30 mouse cellular contexts compared by ENCODE assay signal in genomic region chr10:108051637-108052036, GRCm38 (mm10).
"Had no signal": no experiment of that assay in that cellular context is flagged by ENCODE, and none has a peak within 500 bp of the region (broad histone marks: within the 10 kb centered on the region; RNA-seq: fewer than 3 reads in every experiment).

No protein-coding gene starts in this region.

- H3K27ac ChIP-seq: limb, embryonic 10.5 days; limb, embryonic 12.5 days; limb, embryonic 13.5 days; limb, embryonic 15.5 days; liver, embryonic 12.5 days; liver, embryonic 13.5 days; liver, embryonic 14.5 days; liver, embryonic 15.5 days; lung, embryonic 15.5 days; macrophage; midbrain, embryonic 10.5 days; midbrain, embryonic 12.5 days; midbrain, embryonic 13.5 days; midbrain, embryonic 15.5 days; neural tube, embryonic 12.5 days had no signal

- DNase-seq: left cerebral cortex, postnatal 4 days; liver; liver, embryonic 13.5 days; liver, postnatal 0 days; lung, adult 18-20 months; lung, adult 2 months; lung, embryonic 14.5 days; lung, postnatal 10 days; lung, postnatal 14 days; lung, postnatal 36 days; lung, postnatal 4 days; midbrain, embryonic 14.5 days had no signal

- H3K4me3 ChIP-seq: limb, embryonic 10.5 days; limb, embryonic 12.5 days; limb, embryonic 13.5 days; limb, embryonic 15.5 days; liver, embryonic 12.5 days; liver, embryonic 13.5 days; liver, embryonic 15.5 days; lung, embryonic 15.5 days; megakaryocyte, embryonic 14.5 days; midbrain, embryonic 10.5 days; midbrain, embryonic 12.5 days; midbrain, embryonic 13.5 days; midbrain, embryonic 15.5 days; myocyte; neural tube, embryonic 12.5 days had no signal

- ATAC-seq: liver, embryonic 12.5 days; liver, postnatal 0 days; lung, postnatal 0 days; midbrain, embryonic 13.5 days; midbrain, embryonic 15.5 days; midbrain, embryonic 16.5 days had no signal
